Mouse (Mus musculus) cerebellum, adult 2 months (tissue): ENCODE measurements around the gene 9630041A04Rik.

Experiments
- CTCF ChIP-seq: fragments of 200-500 bp; IDR thresholded peaks from 2 replicates; pipeline ENCODE4 v1.5.1; 2011; ENCODE audit warnings: low read depth, mild to moderate bottlenecking, control low read depth, low read length, moderate library complexity, borderline replicate concordance; ENCODE audit not compliant: insufficient read depth
- POLR2A ChIP-seq: fragments of 200-500 bp; IDR thresholded peaks from 2 replicates; pipeline ENCODE4 v1.6.1; 2011; ENCODE audit warnings: low read length, control low read depth, borderline replicate concordance; ENCODE audit not compliant: insufficient read depth

- TF ChIP-seq CTCF (no peak), POLR2A (no peak)
These were observed 119.5 kb downstream of the 9630041A04Rik start for GRCm38 (mm10) chr9:101981161-101981560.
